20 mouse cellular contexts compared by ENCODE assay signal in the genomic region with DNA sequence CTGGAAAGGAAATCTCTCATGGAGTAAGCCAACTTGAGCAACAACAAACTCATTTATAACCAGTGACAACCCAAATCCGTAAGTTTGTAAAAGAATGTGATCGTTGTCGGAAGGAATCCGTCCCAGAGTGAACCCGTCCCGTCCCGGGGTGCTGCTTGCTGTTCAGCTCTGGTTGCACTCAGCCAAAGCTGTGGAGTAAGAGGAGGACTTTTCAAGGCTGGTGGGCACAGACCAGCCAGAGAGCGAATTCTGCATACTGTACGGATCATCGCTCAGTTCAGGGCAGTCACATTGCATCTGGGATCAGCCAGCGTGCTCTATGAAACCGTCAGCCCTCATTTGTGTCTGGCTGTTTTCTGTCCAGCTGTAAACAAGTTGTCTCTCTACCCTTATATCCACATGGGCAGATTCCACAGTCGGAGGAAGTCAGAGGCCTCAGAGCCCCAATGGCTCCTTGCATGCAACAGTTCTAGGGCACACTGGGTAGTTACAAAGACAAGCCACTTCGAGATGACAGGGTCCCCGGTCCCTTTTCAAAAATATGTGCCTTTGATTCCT.
DNase-seq lines count a peak whose midpoint lies in the region; ATAC-seq and TF ChIP-seq lines count a peak whose summit lies in the region.
"Had no signal": no experiment of that assay in that cellular context is flagged by ENCODE, and none has a peak within 500 bp of the region (broad histone marks: within the 10 kb centered on the region; RNA-seq: fewer than 3 reads in every experiment).

No protein-coding gene starts in this region.

- H3K36me3 ChIP-seq in kidney, embryonic 14.5 days (ENCODE audit: control insufficient read depth, insufficient read depth, low read length): no peaks in the 10 kb centered on the region
- no peaks in the 10 kb centered on the region for H3K36me3 ChIP-seq in megakaryocyte, embryonic 14.5 days (replicated peaks; ENCODE audit: low read length)
- no peaks in the 10 kb centered on the region for H3K36me3 ChIP-seq in thymus, adult 2 months (ENCODE audit: control insufficient read depth, insufficient read depth, low read length)
- H3K36me3 ChIP-seq: forebrain, embryonic 10.5 days had no signal

- DNase-seq in kidney, adult 11 months: no peak
- DNase-seq in retina, embryonic 14.5 days (ENCODE audit: low spot score): peak; percentile 54
- no peak for DNase-seq in thymus, adult 2 months
- DNase-seq in frontal cortex, postnatal 25 days (ENCODE audit: low spot score in 2 of 2): no peak
- DNase-seq: B cell, adult 2 months; cerebellum, adult 18-20 months; cerebellum, postnatal 25 days; heart, adult 18-20 months; heart, postnatal 36 days; layer of hippocampus, adult 9-11 months; left cerebral cortex, postnatal 4 days; liver; right cerebral cortex, adult 18-20 months had no signal

- no peak for TF ChIP-seq CTCF in thymus, adult 2 months (IDR thresholded peaks at IDR 0.05; ENCODE audit: borderline replicate concordance, control insufficient read depth, extremely low read depth, insufficient read depth, low read length, poor library complexity)

- 35% methylated on average over 15 of the region's 15 CpGs for WGBS in kidney, embryonic 14.5 days
- WGBS in thymus, adult 2 months: 93% methylated on average over 15 of the region's 15 CpGs

- no peak overlapping the region for H3K9ac ChIP-seq in kidney, embryonic 14.5 days (ENCODE audit: low read depth, low read length)
- H3K9ac ChIP-seq: hindbrain, embryonic 14.5 days had no signal

- peaks cover 7% of the 10 kb centered on the region; the same call in 1 of the 2 replicates for H3K4me1 ChIP-seq in kidney, embryonic 14.5 days (ENCODE audit: control insufficient read depth, insufficient read depth, low read length)
- peaks cover 3% of the 10 kb centered on the region; the same call in 1 of the 2 replicates for H3K4me1 ChIP-seq in megakaryocyte, embryonic 14.5 days
- H3K4me1 ChIP-seq in thymus, adult 2 months (replicated peaks; ENCODE audit: control insufficient read depth, insufficient read depth, low read length): no peaks in the 10 kb centered on the region

- no peaks in the 10 kb centered on the region for H3K27me3 ChIP-seq in kidney, embryonic 14.5 days (ENCODE audit: control insufficient read depth, insufficient read depth, low read length)
- no peaks in the 10 kb centered on the region for H3K27me3 ChIP-seq in megakaryocyte, embryonic 14.5 days (replicated peaks)
- no peaks in the 10 kb centered on the region for H3K27me3 ChIP-seq in thymus, adult 2 months (ENCODE audit: control insufficient read depth, insufficient read depth, low read length)

- no peak overlapping the region for H3K4me2 ChIP-seq in kidney, embryonic 14.5 days (replicated peaks; ENCODE audit: low read depth, low read length)
- H3K4me2 ChIP-seq: hindbrain, embryonic 14.5 days had no signal

- H3K4me3 ChIP-seq in kidney, embryonic 14.5 days (ENCODE audit: low read length): no peak overlapping the region
- H3K4me3 ChIP-seq in megakaryocyte, embryonic 14.5 days (replicated peaks): peak overlapping the region; percentile 47
- no peak overlapping the region for H3K4me3 ChIP-seq in thymus, adult 2 months (ENCODE audit: control insufficient read depth, insufficient read depth, low read length)
- H3K4me3 ChIP-seq: forebrain, embryonic 10.5 days; left cerebral cortex, adult 2 months had no signal

- TF ChIP-seq POLR2A in thymus, adult 2 months (IDR thresholded peaks at IDR 0.05; ENCODE audit: control insufficient read depth, extremely low read depth, insufficient read depth, low read length, poor library complexity): no peak

- H3K9me3 ChIP-seq in kidney, embryonic 14.5 days (ENCODE audit: control insufficient read depth, low read length): no peaks in the 10 kb centered on the region
- H3K9me3 ChIP-seq in megakaryocyte, embryonic 14.5 days: peaks cover 26% of the 10 kb centered on the region
- H3K9me3 ChIP-seq: forebrain, embryonic 10.5 days had no signal

- peak; percentile 82 for ATAC-seq in kidney, embryonic 14.5 days (ENCODE audit: low FRiP score, low TSS enrichment)
- no peak for ATAC-seq in megakaryocyte, adult 5-6 weeks (ENCODE audit: poor library complexity, severe bottlenecking)
- ATAC-seq: midbrain, embryonic 16.5 days had no signal

- no peak overlapping the region for H3K27ac ChIP-seq in kidney, embryonic 14.5 days (ENCODE audit: low read depth, low read length)
- H3K27ac ChIP-seq in thymus, adult 2 months (ENCODE audit: control insufficient read depth, insufficient read depth, low read length): no peak overlapping the region
- H3K27ac ChIP-seq: forebrain, embryonic 10.5 days; hindbrain, embryonic 14.5 days; left cerebral cortex, adult 2 months had no signal
